Mouse (Mus musculus): ENCODE measurements around the gene Bpifb5. TPM values are rescaled to one million over a fixed set of nuclear protein-coding genes. Genes with fewer than 3 reads are reported as not detected.
"Not testable (repeated sequence)": the region's sequence is repeated elsewhere in the genome, so short reads cannot be mapped to it uniquely, and the experiment has no call there.

Bpifb5 gene
- 0.12 TPM in 1 of 2 replicates, not detected in the other for polyA plus RNA-seq (2015; fragmentation: Nextera tagmentation; extraction: Ambion mirVana)

DNA sequence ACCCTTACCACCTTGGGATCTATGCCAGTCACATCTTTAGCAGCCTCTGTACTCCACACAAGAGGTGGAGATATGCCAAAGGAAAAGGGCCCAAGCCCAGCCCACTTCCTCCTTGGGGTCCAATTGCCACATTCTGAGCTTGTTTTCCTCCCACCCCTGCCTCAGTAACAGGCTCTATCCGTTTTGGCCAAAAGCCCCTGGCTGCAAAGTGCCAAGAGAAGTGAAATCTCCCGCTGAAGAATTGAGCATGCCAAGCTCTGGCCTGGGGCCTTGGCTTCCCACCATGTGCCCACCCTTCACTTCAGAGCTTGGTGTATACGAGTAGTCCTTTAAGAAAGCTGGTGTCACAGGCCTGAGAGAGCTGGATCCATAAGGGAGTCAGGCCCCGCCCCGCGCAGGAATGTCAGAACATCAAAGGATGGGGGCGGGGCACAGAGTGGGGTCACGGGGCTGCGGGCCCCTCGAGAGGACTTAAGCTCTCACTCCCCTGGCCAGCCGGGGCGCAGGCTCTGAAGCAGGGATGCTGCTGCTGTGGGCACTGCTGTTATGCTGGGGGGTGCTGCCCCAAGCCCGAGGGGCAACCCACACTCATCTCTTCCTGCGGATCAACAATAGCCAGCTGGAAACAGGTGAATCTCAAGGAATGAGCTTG, at the start of gene Bpifb5:
Bpifb5 (plus strand) TSS at position 478 of the 652 bp plus-strand sequence.
- H3K4me3 ChIP-seq (replicated peaks): no peak within 1 kb of the TSS
- no peaks in the 10 kb centered on the region for H3K9me3 ChIP-seq
- 3% methylated on average over 14 of the region's 14 CpGs for WGBS
- no peak within 1 kb of the TSS for H3K27ac ChIP-seq
- H3K36me3 ChIP-seq: no peaks in the 10 kb centered on the region
- H3K4me1 ChIP-seq (replicated peaks): peaks cover 9% of the 10 kb centered on the region
- H3K4me2 ChIP-seq (replicated peaks): peak within 1 kb of the TSS; percentile 30; the same call in 1 of the 2 replicates
- no peak within 1 kb of the TSS for H3K9ac ChIP-seq (replicated peaks)
- H3K27me3 ChIP-seq: no peaks in the 10 kb centered on the region
- peak; percentile 60 for ATAC-seq

DNA sequence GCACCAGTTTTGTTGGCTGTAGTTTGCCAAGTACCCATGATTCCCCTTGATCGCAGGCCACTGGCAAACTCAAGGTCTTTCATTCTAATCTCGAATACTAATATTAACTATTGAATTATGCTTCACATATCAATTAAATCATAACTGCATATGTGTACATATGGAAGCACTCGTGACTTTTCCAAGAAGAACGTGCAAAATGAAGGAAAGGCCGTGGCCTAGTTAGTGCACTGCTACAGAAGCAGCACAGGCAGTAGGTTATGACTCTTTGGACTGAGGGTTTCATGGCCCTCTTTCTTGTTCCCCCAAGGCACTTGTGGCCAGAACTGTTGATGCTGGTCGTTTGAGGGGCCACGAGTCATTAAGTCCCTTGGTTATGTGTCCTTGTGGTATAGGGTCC, 41.6 kb upstream of the Bpifb5 start:
- not testable (repeated sequence) for H3K27me3 ChIP-seq; H3K4me2 ChIP-seq (replicated peaks); H3K4me3 ChIP-seq (replicated peaks); H3K4me1 ChIP-seq (replicated peaks); H3K27ac ChIP-seq; ATAC-seq; H3K9me3 ChIP-seq; H3K9ac ChIP-seq (replicated peaks); H3K36me3 ChIP-seq
- WGBS: 89% methylated on average over 7 of the region's 7 CpGs

DNA sequence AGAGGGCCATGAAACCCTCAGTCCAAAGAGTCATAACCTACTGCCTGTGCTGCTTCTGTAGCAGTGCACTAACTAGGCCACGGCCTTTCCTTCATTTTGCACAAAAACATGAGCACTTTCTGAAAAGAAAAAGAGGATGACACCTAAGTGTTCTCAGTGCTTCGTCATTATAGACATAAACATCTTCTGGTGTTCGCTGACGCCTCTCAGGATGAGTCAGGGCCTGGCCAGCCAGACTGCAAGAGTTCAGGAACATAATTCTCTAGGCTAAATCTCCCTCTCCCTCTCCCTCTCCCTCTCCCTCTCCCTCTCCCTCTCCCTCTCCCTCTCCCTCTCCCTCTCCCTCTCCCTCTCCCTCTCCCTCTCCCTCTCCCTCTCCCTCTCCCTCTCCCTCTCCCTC, 40.5 kb upstream of the Bpifb5 start:
- ATAC-seq; H3K4me3 ChIP-seq (replicated peaks); H3K4me2 ChIP-seq (replicated peaks); H3K27ac ChIP-seq; H3K9me3 ChIP-seq; H3K27me3 ChIP-seq; H3K4me1 ChIP-seq (replicated peaks); H3K9ac ChIP-seq (replicated peaks); H3K36me3 ChIP-seq: not testable (repeated sequence)
- 89% methylated on average over 4 of the region's 4 CpGs for WGBS

DNA sequence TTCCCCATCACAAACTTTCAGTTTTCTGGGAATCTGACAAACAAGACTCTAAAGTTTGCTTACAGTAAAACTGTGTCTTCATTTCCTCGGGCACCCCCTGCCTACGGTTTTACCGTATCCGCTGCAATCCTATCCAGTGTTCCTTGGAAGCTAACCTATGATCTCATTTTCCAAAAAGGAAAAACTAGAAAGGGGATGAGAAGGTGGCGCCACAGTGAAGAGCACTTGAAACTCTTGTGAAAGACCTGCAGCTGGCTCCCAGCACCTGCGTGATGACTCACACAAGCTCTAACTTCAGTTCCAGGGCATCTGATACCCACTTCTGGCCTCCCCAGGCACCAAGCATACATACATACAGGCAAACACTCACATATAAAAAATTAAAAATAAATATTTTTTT, 38.2 kb upstream of the Bpifb5 start:
- WGBS: 83% methylated on average over 6 of the region's 6 CpGs

DNA sequence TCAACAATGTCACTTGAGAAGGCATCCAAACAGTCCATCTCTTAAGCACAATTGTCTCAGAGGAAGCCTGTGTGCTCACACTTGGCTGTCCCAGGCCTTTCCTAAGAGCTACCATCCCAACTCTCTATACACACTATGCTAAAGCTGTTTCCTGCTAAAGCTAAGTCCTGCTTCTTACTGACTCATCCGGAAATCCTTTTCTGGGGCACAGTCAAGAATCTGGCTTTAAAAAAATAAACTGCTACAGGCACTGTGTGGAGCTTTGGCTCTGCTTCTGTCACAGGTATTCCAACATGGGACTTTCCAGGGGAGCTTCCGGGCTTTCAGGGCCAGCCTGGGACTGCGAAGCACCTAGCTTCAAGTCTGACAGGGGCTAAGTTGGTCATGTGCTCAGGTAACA, 37.8 kb upstream of the Bpifb5 start:
- Histone ChIP-seq H3K9me3 (no peaks in the 10 kb centered on the region), H3K4me1 (replicated peaks) (no peaks in the 10 kb centered on the region), H3K4me3 (replicated peaks) (no peak overlapping the region), H3K9ac (replicated peaks) (no peak overlapping the region), H3K36me3 (no peaks in the 10 kb centered on the region), H3K27me3 (no peaks in the 10 kb centered on the region), H3K4me2 (replicated peaks) (no peak overlapping the region), H3K27ac (no peak overlapping the region)
- 92% methylated on average over 3 of the region's 3 CpGs for WGBS
- ATAC-seq: no peak

More for the DNA sequence above, 38.2 kb upstream of the Bpifb5 start:
- H3K4me1 ChIP-seq (replicated peaks): no peaks in the 10 kb centered on the region
- H3K9ac ChIP-seq (replicated peaks): no peak overlapping the region
- H3K27ac ChIP-seq: no peak overlapping the region
- no peak for ATAC-seq
- H3K9me3 ChIP-seq: no peaks in the 10 kb centered on the region
- H3K27me3 ChIP-seq: no peaks in the 10 kb centered on the region
- H3K36me3 ChIP-seq: no peaks in the 10 kb centered on the region
- no peak overlapping the region for H3K4me2 ChIP-seq (replicated peaks)
- no peak overlapping the region for H3K4me3 ChIP-seq (replicated peaks)

DNA sequence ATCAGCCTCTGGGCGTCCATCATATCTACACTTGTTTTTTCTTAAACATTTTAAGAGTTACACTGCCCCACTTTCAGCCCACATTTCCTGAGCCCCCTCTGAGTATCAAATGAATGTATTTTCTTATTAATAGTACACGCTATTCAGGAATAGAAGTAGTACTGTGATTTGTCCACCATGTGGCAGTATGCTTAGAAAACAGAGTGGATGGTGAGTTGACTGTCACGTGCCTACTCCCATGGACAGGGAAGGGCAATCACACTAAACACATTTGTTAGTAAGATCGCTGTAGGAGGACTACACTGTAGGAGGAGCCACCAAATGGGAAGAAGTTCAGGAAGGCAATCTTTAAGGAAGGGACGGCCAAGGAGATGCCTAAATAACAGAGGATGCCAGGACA, 36.1 kb upstream of the Bpifb5 start:
- Histone ChIP-seq H3K4me3 (replicated peaks) (no peak overlapping the region), H3K27me3 (no peaks in the 10 kb centered on the region), H3K4me2 (replicated peaks) (no peak overlapping the region), H3K9ac (replicated peaks) (no peak overlapping the region), H3K4me1 (replicated peaks) (no peaks in the 10 kb centered on the region), H3K9me3 (no peaks in the 10 kb centered on the region), H3K27ac (no peak overlapping the region), H3K36me3 (no peaks in the 10 kb centered on the region)
- no peak for ATAC-seq
- WGBS: 44% methylated on average over 5 of the region's 5 CpGs

DNA sequence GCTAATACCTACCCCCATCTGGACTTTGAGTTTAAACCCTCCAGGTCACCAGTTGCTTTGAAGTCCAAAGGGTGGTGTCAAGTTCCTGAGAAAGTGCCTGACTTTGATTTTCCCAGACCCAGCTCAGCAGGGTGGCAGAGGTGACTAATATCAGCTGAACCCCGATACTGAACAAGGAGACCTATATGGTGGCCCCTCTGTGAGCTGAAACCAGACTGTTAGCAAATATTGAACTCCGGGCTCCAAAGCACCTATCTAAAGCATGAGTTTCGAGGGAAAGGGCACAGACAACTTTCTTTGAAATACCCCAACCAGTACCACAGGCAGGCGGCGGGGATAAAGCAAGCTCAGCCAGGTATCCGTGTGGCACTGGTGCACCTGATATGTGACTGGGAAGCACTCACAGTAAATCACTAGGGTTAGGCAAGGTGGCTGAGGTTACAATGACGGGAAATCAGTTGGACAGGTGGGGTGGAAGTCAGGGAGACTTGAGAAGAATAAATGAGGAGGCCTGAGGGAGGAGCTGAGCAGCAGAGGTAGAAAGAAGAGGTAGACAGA, 33.6 kb upstream of the Bpifb5 start:
- no peak for ATAC-seq
- WGBS: 88% methylated on average over 7 of the region's 7 CpGs

DNA sequence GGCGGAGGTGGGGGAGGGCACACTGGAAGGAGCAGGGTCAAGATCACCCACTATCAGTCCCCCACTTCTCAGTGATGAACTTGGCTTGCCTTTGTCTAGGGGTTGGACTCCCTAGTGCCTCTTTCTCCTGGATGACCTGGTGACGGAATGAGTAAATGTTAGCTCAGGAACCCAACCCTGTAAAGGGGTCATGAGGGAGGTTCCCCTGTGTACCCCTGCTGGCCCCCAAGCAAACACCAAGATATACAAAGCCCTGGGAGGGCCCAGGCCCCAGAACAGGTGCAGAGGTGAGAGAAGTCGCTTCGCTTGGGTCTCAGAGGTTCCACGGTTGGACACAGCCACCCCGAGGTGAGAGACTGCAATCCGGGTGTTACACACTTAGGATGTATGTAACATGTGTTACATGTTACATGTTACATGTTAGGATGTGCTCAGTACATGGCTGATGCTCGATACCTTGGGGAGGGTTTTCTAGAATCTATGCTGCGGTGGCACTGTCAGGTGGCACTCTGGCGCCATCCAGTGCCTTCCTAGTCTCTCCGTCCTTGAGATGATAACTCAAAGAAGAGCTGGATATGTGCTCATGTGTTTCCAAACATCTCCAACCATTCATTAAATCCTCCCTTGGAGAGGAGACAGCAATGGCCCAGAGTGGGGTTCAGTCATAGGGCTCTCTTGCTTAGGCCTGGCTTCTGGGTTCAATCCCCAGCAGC, 32.8 kb upstream of the Bpifb5 start, which contains the start of gene Bpifb1:
Bpifb1 (plus strand) TSS at position 273 of the 713 bp plus-strand sequence.
- H3K4me3 ChIP-seq (replicated peaks): no peak within 1 kb of the TSS
- no peaks in the 10 kb centered on the region for H3K36me3 ChIP-seq
- H3K9ac ChIP-seq (replicated peaks): no peak within 1 kb of the TSS
- H3K9me3 ChIP-seq: no peaks in the 10 kb centered on the region
- H3K4me1 ChIP-seq (replicated peaks): no peaks in the 10 kb centered on the region
- H3K4me2 ChIP-seq (replicated peaks): no peak within 1 kb of the TSS
- WGBS: 88% methylated on average over 11 of the region's 11 CpGs
- H3K27ac ChIP-seq: no peak within 1 kb of the TSS
- no peaks in the 10 kb centered on the region for H3K27me3 ChIP-seq
- ATAC-seq: no peak

More for the DNA sequence above, 33.6 kb upstream of the Bpifb5 start:
- Histone ChIP-seq H3K36me3 (no peaks in the 10 kb centered on the region), H3K9me3 (no peaks in the 10 kb centered on the region), H3K4me3 (replicated peaks) (no peak overlapping the region), H3K4me2 (replicated peaks) (no peak overlapping the region), H3K27me3 (no peaks in the 10 kb centered on the region), H3K27ac (no peak overlapping the region), H3K4me1 (replicated peaks) (no peaks in the 10 kb centered on the region), H3K9ac (replicated peaks) (no peak overlapping the region)

DNA sequence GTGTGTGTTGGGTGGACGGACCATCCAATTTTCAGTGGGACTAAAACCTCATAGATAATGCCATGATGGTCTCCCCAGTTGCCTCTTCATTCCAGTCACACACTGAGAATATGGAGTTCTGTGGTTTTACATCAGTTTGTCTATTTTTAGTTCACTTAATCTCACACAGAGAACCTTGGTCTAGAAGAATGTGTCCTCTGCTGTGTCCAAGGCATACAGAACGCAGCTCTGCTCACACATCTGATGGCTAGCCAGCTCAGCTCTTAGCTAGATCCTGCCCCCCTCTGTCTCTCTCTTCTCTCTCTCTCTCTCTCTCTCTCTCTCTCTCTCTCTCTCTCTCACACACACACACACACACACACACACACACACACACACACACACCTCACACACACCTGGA, 31.4 kb upstream of the Bpifb5 start:
- Histone ChIP-seq H3K4me1 (replicated peaks) (no peaks in the 10 kb centered on the region), H3K9me3 (no peaks in the 10 kb centered on the region), H3K27me3 (no peaks in the 10 kb centered on the region), H3K4me3 (replicated peaks) (no peak overlapping the region), H3K36me3 (no peaks in the 10 kb centered on the region), H3K27ac (no peak overlapping the region), H3K9ac (replicated peaks) (no peak overlapping the region), H3K4me2 (replicated peaks) (no peak overlapping the region)
- 82% methylated on average over 2 of the region's 2 CpGs for WGBS
- ATAC-seq: no peak

DNA sequence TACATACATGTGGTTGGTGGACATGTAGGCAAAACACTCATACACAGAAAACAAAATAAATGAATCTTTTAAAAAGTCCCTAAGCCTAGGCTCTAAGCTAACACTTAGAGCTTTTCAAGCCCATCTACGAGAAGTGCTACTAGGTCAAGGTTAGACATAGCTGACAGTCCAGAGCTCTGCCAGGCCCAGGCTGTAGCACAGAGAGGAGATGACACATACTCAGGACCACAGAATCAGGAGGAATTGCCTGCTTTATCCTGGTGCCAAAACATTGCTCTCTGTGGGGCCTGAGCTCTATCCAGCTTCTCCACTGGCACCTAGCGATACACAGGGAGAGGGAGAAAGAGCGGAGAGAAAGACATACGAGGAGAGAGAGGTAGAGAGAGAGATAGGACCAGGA, 30.5 kb upstream of the Bpifb5 start:
- Histone ChIP-seq H3K4me2 (replicated peaks) (no peak overlapping the region), H3K27me3 (no peaks in the 10 kb centered on the region), H3K4me3 (replicated peaks) (no peak overlapping the region), H3K9me3 (no peaks in the 10 kb centered on the region), H3K27ac (no peak overlapping the region), H3K36me3 (no peaks in the 10 kb centered on the region), H3K9ac (replicated peaks) (no peak overlapping the region), H3K4me1 (replicated peaks) (no peaks in the 10 kb centered on the region)
- no peak for ATAC-seq
- WGBS: 94% methylated on average over 4 of the region's 4 CpGs

DNA sequence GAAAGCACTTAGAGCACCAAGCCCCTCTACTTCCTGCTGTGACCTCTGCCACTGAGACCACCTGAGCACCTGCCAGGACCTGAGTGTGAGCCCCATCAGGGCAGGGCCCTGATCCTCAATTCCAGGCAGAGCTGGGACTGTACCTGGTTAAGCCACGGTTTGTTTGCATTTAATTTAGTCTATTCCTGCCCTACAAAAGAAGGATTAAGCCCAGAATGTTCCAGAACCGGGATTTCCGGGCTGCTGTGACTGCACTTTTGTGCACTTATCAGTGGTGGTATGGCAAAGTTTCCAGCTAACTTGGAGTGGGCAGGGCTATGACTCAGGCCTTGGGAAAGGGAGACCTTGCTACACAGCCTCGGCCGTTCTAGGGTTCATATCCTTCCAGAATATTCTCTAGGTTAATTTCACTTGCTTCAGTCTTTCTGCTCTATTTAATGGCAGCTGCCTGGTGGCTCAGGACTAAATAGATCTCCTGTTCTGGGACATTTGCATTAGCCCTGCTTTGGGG, 29.5 kb upstream of the Bpifb5 start:
- ATAC-seq: no peak

DNA sequence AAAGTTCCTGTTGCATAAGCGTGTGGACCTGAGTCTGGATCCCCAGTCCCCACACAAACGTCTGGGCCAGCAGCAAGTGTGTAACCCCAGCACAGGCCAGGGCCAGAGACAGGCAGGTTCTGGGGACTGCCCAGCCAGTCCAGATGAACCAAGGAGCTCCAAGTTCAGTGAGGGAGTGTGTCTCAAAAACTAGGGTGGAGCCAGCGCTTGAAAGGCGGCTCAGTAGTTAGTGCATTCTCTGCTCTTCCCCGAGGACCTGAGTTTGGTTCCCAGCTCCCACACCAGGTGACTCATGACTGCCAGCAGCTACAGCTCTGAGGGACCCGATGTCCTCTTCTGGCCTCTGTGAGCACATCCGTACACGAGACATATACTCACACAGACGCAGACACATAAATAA, 26.5 kb upstream of the Bpifb5 start:
- no peak overlapping the region for H3K4me2 ChIP-seq (replicated peaks)
- no peaks in the 10 kb centered on the region for H3K27me3 ChIP-seq
- no peaks in the 10 kb centered on the region for H3K9me3 ChIP-seq
- no peaks in the 10 kb centered on the region for H3K36me3 ChIP-seq
- no peak overlapping the region for H3K9ac ChIP-seq (replicated peaks)
- ATAC-seq: no peak
- H3K4me1 ChIP-seq (replicated peaks): no peaks in the 10 kb centered on the region
- no peak overlapping the region for H3K27ac ChIP-seq
- 92% methylated on average over 9 of the region's 9 CpGs for WGBS
- H3K4me3 ChIP-seq (replicated peaks): no peak overlapping the region

More for the DNA sequence above, 29.5 kb upstream of the Bpifb5 start:
- H3K4me1 ChIP-seq (replicated peaks): no peaks in the 10 kb centered on the region
- H3K9ac ChIP-seq (replicated peaks): no peak overlapping the region
- H3K4me3 ChIP-seq (replicated peaks): no peak overlapping the region
- H3K27me3 ChIP-seq: no peaks in the 10 kb centered on the region
- WGBS: 67% methylated on average over 5 of the region's 5 CpGs
- H3K4me2 ChIP-seq (replicated peaks): no peak overlapping the region
- no peaks in the 10 kb centered on the region for H3K36me3 ChIP-seq
- no peak overlapping the region for H3K27ac ChIP-seq
- H3K9me3 ChIP-seq: no peaks in the 10 kb centered on the region

Data from midbrain, embryonic 13.5 days (tissue).